Mouse (Mus musculus) embryo, embryonic 11.5 days (tissue): ENCODE data around the gene Tgfb2.
A peak's percentile ranks its signal among the peaks of the same experiment; 100 is the strongest.

Experiments used
- DNase-seq: peaks from one replicate; pipeline ENCODE4 v3.0.0-alpha.2; 2012; ENCODE audit warnings: low read depth, low spot score

Tgfb2 gene

GRCm38 (mm10) chr1:186656732-186657329 lies 49.0 kb downstream of the Tgfb2 start:
- no peak for DNase-seq

GRCm38 (mm10) chr1:186656201-186656600 lies 49.6 kb downstream of the Tgfb2 start:
- DNase-seq, result no peak

- no peak for DNase-seq
Observed at GRCm38 (mm10) chr1:186655096-186655495, 50.7 kb downstream of the Tgfb2 start.

- DNase-seq, result no peak
Observed at GRCm38 (mm10) chr1:186652208-186652607, 53.6 kb downstream of the Tgfb2 start.

GRCm38 (mm10) chr1:186650011-186650410 lies 55.8 kb downstream of the Tgfb2 start:
- no peak for DNase-seq

GRCm38 (mm10) chr1:186637304-186638213 lies 68.2 kb downstream of the Tgfb2 start:
- DNase-seq, result no peak

- DNase-seq, result no peak
Observed at GRCm38 (mm10) chr1:186635045-186635444, 70.7 kb downstream of the Tgfb2 start.

GRCm38 (mm10) chr1:186631457-186631856 lies 74.3 kb downstream of the Tgfb2 start:
- no peak for DNase-seq

GRCm38 (mm10) chr1:186630971-186631370 lies 74.8 kb downstream of the Tgfb2 start:
- DNase-seq, result no peak

GRCm38 (mm10) chr1:186627451-186627995 lies 78.3 kb downstream of the Tgfb2 start:
- DNase-seq, result no peak

- DNase-seq, result no peak
Observed at GRCm38 (mm10) chr1:186624474-186624873, 81.3 kb downstream of the Tgfb2 start.

GRCm38 (mm10) chr1:186621812-186622211 lies 84.0 kb downstream of the Tgfb2 start:
- DNase-seq, result no peak

- DNase-seq, result no peak
Observed at GRCm38 (mm10) chr1:186618285-186618684, 87.5 kb downstream of the Tgfb2 start.

- DNase-seq, result no peak
Observed at GRCm38 (mm10) chr1:186611371-186611770, 94.4 kb downstream of the Tgfb2 start.

GRCm38 (mm10) chr1:186610481-186610880 lies 95.3 kb downstream of the Tgfb2 start:
- DNase-seq, result no peak

GRCm38 (mm10) chr1:186609793-186610233 lies 96.0 kb downstream of the Tgfb2 start:
- DNase-seq, result peak; percentile 24

GRCm38 (mm10) chr1:186608116-186608515 lies 97.7 kb downstream of the Tgfb2 start:
- DNase-seq, result no peak

- DNase-seq, result no peak
Observed at GRCm38 (mm10) chr1:186605635-186606034, 100.2 kb downstream of the Tgfb2 start.

- no peak for DNase-seq
Observed at GRCm38 (mm10) chr1:186604124-186604523, 101.7 kb downstream of the Tgfb2 start.

GRCm38 (mm10) chr1:186588226-186588625 lies 117.6 kb downstream of the Tgfb2 start:
- DNase-seq, result no peak

- DNase-seq, result no peak
Observed at GRCm38 (mm10) chr1:186587065-186587804, 118.6 kb downstream of the Tgfb2 start.
